Mouse (Mus musculus) G1E-ER4 (cell line): Measurements from ENCODE around the gene Tbc1d10b. TPM values are rescaled to one million over a fixed set of nuclear protein-coding genes. Genes with fewer than 3 reads are reported as not detected.

Experiments
- GATA1 ChIP-seq: IDR thresholded peaks from one replicate; pipeline ENCODE4 v1.8.0; 2012; ENCODE audit warnings: low read length, inconsistent platforms
- polyA plus RNA-seq: library from polyadenylated mRNA; stranded (reverse); fragments of >175 nt; gene quantifications from 2 replicates; pipeline ENCODE4 v1.2.3, GENCODE M21; 2012

Tbc1d10b gene
- polyA plus RNA-seq, 1 experiment: 62.5 TPM

- no peak for TF ChIP-seq GATA1
Measured at GRCm38 (mm10) chr7:127147901-127148300, 60.4 kb downstream of the Tbc1d10b start.

Other genes with a start within 250 kb of the Tbc1d10b start
- gene Cdipt, start 232.6 kb downstream of the Tbc1d10b start, polyA plus RNA-seq: 94.7 and 114 TPM in 2 replicates
- 0.04 and 0.16 TPM in 2 replicates for gene Cdiptos, start 232.4 kb downstream of the Tbc1d10b start, polyA plus RNA-seq
- 18.3 and 22.4 TPM in 2 replicates for gene Mvp, start 193.8 kb downstream of the Tbc1d10b start, polyA plus RNA-seq
- 4.9 and 12.5 TPM in 2 replicates for gene Pagr1b, start 192.0 kb downstream of the Tbc1d10b start, polyA plus RNA-seq
- 31.1 and 76.8 TPM in 2 replicates for gene Pagr1a, start 191.1 kb downstream of the Tbc1d10b start, polyA plus RNA-seq
- 145 and 228 TPM in 2 replicates for gene Gm42742, start 187.4 kb downstream of the Tbc1d10b start, polyA plus RNA-seq
- gene Prrt2, start 187.3 kb downstream of the Tbc1d10b start, polyA plus RNA-seq: 0.53 and 1.9 TPM in 2 replicates
- 820 and 1,081 TPM in 2 replicates for gene Maz, start 181.4 kb downstream of the Tbc1d10b start, polyA plus RNA-seq
- gene Kif22, start 166.0 kb downstream of the Tbc1d10b start, polyA plus RNA-seq: 45.3 and 56.9 TPM in 2 replicates
- not detected in 2 replicates for gene Zg16, start 121.1 kb downstream of the Tbc1d10b start, polyA plus RNA-seq
- gene AI467606, start 117.1 kb downstream of the Tbc1d10b start, polyA plus RNA-seq: 197 and 223 TPM in 2 replicates
- 0.98 and 2.0 TPM in 2 replicates for gene Qprt, start 86.2 kb downstream of the Tbc1d10b start, polyA plus RNA-seq
- 104 and 107 TPM in 2 replicates for gene Spn, start 70.6 kb downstream of the Tbc1d10b start, polyA plus RNA-seq
- 81.2 and 81.3 TPM in 2 replicates for gene Cd2bp2, start 12.4 kb downstream of the Tbc1d10b start, polyA plus RNA-seq
- 1.2 and 4.3 TPM in 2 replicates for gene Mylpf, start 422 bp upstream of the Tbc1d10b start, polyA plus RNA-seq
- 37.7 and 38.1 TPM in 2 replicates for gene Zfp553, start 24.6 kb upstream of the Tbc1d10b start, polyA plus RNA-seq
- gene Sept1, start 24.7 kb upstream of the Tbc1d10b start, polyA plus RNA-seq: 151 and 170 TPM in 2 replicates
- gene Zfp771, start 35.8 kb upstream of the Tbc1d10b start, polyA plus RNA-seq: 86.6 and 115 TPM in 2 replicates
- 108 and 177 TPM in 2 replicates for gene Dctpp1, start 52.2 kb upstream of the Tbc1d10b start, polyA plus RNA-seq
- 68.0 and 94.5 TPM in 2 replicates for gene Sephs2, start 65.6 kb upstream of the Tbc1d10b start, polyA plus RNA-seq
- gene Itgal, start 87.8 kb upstream of the Tbc1d10b start, polyA plus RNA-seq: 16.4 and 20.0 TPM in 2 replicates
- 28.1 and 30.7 TPM in 2 replicates for gene Zfp768, start 137.1 kb upstream of the Tbc1d10b start, polyA plus RNA-seq
- 4.3 TPM in 2 replicates for gene Zfp747, start 167.6 kb upstream of the Tbc1d10b start, polyA plus RNA-seq
- 1.1 and 1.4 TPM in 2 replicates for gene 9130019O22Rik, start 178.7 kb upstream of the Tbc1d10b start, polyA plus RNA-seq
- 7.2 and 9.7 TPM in 2 replicates for gene E430018J23Rik, start 185.2 kb upstream of the Tbc1d10b start, polyA plus RNA-seq
- 0.25 and 0.35 TPM in 2 replicates for gene Zfp764, start 198.4 kb upstream of the Tbc1d10b start, polyA plus RNA-seq
- 12.7 and 18.3 TPM in 2 replicates for gene Zfp688, start 213.6 kb upstream of the Tbc1d10b start, polyA plus RNA-seq
- 15.2 and 16.3 TPM in 2 replicates for gene Zfp689, start 240.7 kb upstream of the Tbc1d10b start, polyA plus RNA-seq